Mouse (Mus musculus): ENCODE results near the gene Nck2. TPM values are rescaled to one million over a fixed set of nuclear protein-coding genes. Genes with fewer than 3 reads are reported as not detected.
"Not testable (repeated sequence)": the region's sequence is repeated elsewhere in the genome, so short reads cannot be mapped to it uniquely, and the experiment has no call there.

Nck2 gene
- polyA plus RNA-seq, 1 experiment from 2014 or later: 24.6 TPM

DNA sequence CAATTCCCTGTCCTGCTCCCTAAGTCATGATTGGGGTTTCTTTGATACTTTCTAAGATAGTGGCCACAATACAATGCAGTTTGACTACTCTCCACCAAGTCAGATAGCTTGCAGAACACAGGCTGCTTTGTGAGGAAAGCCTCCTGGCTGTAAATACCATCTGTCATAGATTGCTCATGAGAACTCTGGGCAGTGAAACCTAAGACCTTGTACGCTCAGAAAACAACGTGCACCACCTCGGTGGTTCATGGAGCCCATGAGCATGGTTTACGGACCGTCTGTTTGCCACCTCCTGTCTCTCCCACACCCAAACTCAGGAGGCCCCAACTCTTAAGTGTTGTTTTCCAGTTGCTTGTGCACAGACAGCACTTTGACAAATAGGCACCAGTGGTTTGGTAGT, 104.4 kb downstream of the Nck2 start:
- Histone ChIP-seq H3K9me3 (replicated peaks; ENCODE audit: control insufficient read depth, low read length) (no peaks in the 10 kb centered on the region), H3K4me2 (no peak overlapping the region), H3K27me3 (ENCODE audit: control insufficient read depth, insufficient read depth, low read length) (no peaks in the 10 kb centered on the region), H3K27ac (ENCODE audit: low read depth, low read length) (no peak overlapping the region), H3K4me3 (ENCODE audit: low read depth, low read length) (no peak overlapping the region), H3K9ac (ENCODE audit: low read depth, low read length) (no peak overlapping the region), H3K4me1 (ENCODE audit: control insufficient read depth, insufficient read depth, low read length) (peaks cover 16% of the 10 kb centered on the region), H3K36me3 (ENCODE audit: control insufficient read depth, insufficient read depth, low read length) (no peaks in the 10 kb centered on the region)
- WGBS (ENCODE audit: insufficient replicate concordance): 77% methylated on average over 5 of the region's 5 CpGs
- ATAC-seq (replicated peaks; ENCODE audit: insufficient number of reproducible peaks, low FRiP score, low TSS enrichment): no peak

- 88% methylated on average over 3 of the region's 3 CpGs for WGBS (ENCODE audit: insufficient replicate concordance)
- no peak for ATAC-seq (replicated peaks; ENCODE audit: insufficient number of reproducible peaks, low FRiP score, low TSS enrichment)
These were observed 106.1 kb downstream of the Nck2 start for GRCm38 (mm10) chr1:43550525-43550924.

DNA sequence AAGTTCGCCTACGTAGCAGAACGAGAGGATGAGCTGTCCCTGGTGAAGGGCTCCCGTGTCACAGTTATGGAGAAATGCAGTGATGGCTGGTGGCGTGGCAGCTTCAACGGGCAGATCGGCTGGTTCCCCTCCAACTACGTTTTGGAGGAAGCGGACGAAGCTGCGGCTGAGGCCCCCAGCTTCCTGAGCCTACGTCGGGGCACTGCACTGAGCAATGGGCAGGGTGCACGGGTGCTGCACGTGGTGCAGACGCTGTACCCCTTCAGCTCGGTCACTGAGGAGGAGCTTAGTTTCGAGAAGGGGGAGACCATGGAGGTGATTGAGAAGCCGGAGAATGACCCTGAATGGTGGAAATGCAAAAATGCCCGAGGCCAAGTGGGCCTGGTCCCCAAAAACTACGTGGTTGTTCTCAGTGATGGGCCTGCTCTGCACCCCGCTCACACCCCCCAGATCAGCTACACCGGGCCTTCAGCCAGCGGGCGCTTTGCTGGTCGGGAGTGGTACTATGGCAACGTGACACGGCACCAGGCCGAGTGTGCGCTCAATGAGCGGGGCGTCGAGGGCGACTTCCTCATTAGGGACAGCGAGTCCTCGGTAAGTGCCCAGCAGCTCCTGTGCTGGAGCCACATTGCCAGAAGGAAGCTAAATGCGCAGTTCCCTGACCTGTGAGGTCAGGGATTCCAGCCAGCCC, 109.8 kb downstream of the Nck2 start:
- not testable (repeated sequence) for H3K4me3 ChIP-seq (ENCODE audit: low read depth, low read length); H3K9ac ChIP-seq (ENCODE audit: low read depth, low read length); H3K27ac ChIP-seq (ENCODE audit: low read depth, low read length); ATAC-seq (replicated peaks; ENCODE audit: insufficient number of reproducible peaks, low FRiP score, low TSS enrichment); H3K36me3 ChIP-seq (ENCODE audit: control insufficient read depth, insufficient read depth, low read length); H3K27me3 ChIP-seq (ENCODE audit: control insufficient read depth, insufficient read depth, low read length); H3K9me3 ChIP-seq (replicated peaks; ENCODE audit: control insufficient read depth, low read length); H3K4me2 ChIP-seq
- 95% methylated on average over 37 of the region's 37 CpGs for WGBS (ENCODE audit: insufficient replicate concordance)
- peaks cover 15% of the 10 kb centered on the region for H3K4me1 ChIP-seq (ENCODE audit: control insufficient read depth, insufficient read depth, low read length)

More at GRCm38 (mm10) chr1:43550525-43550924, 106.1 kb downstream of the Nck2 start:
- H3K36me3 ChIP-seq (ENCODE audit: control insufficient read depth, insufficient read depth, low read length): no peaks in the 10 kb centered on the region
- H3K4me1 ChIP-seq (ENCODE audit: control insufficient read depth, insufficient read depth, low read length): peaks cover 22% of the 10 kb centered on the region
- H3K27ac ChIP-seq (ENCODE audit: low read depth, low read length): no peak overlapping the region
- H3K9me3 ChIP-seq (replicated peaks; ENCODE audit: control insufficient read depth, low read length): no peaks in the 10 kb centered on the region
- H3K27me3 ChIP-seq (ENCODE audit: control insufficient read depth, insufficient read depth, low read length): no peaks in the 10 kb centered on the region
- no peak overlapping the region for H3K4me2 ChIP-seq
- no peak overlapping the region for H3K9ac ChIP-seq (ENCODE audit: low read depth, low read length)
- H3K4me3 ChIP-seq (ENCODE audit: low read depth, low read length): no peak overlapping the region

GRCm38 (mm10) chr1:43555222-43555974, 111.0 kb downstream of the Nck2 start:
- Histone ChIP-seq H3K9ac (ENCODE audit: low read depth, low read length) (no peak overlapping the region), H3K27ac (ENCODE audit: low read depth, low read length) (peak overlapping the region; percentile 8; the same call in 1 of the 2 replicates), H3K9me3 (replicated peaks; ENCODE audit: control insufficient read depth, low read length) (no peaks in the 10 kb centered on the region), H3K4me3 (ENCODE audit: low read depth, low read length) (no peak overlapping the region), H3K4me2 (no peak overlapping the region), H3K27me3 (ENCODE audit: control insufficient read depth, insufficient read depth, low read length) (no peaks in the 10 kb centered on the region), H3K4me1 (ENCODE audit: control insufficient read depth, insufficient read depth, low read length) (peaks cover 15% of the 10 kb centered on the region), H3K36me3 (ENCODE audit: control insufficient read depth, insufficient read depth, low read length) (no peaks in the 10 kb centered on the region)
- WGBS (ENCODE audit: insufficient replicate concordance): 60% methylated on average over 12 of the region's 12 CpGs
- ATAC-seq (replicated peaks; ENCODE audit: insufficient number of reproducible peaks, low FRiP score, low TSS enrichment): no peak

- no peak for ATAC-seq (replicated peaks; ENCODE audit: insufficient number of reproducible peaks, low FRiP score, low TSS enrichment)
- Histone ChIP-seq H3K9me3 (replicated peaks; ENCODE audit: control insufficient read depth, low read length) (no peaks in the 10 kb centered on the region), H3K4me2 (no peak overlapping the region), H3K27ac (ENCODE audit: low read depth, low read length) (no peak overlapping the region), H3K27me3 (ENCODE audit: control insufficient read depth, insufficient read depth, low read length) (no peaks in the 10 kb centered on the region), H3K4me3 (ENCODE audit: low read depth, low read length) (no peak overlapping the region), H3K4me1 (ENCODE audit: control insufficient read depth, insufficient read depth, low read length) (peaks cover 15% of the 10 kb centered on the region), H3K9ac (ENCODE audit: low read depth, low read length) (no peak overlapping the region), H3K36me3 (ENCODE audit: control insufficient read depth, insufficient read depth, low read length) (no peaks in the 10 kb centered on the region)
- 66% methylated on average over 3 of the region's 3 CpGs for WGBS (ENCODE audit: insufficient replicate concordance)
These were observed 114.0 kb downstream of the Nck2 start for GRCm38 (mm10) chr1:43558329-43558728.

- no peaks in the 10 kb centered on the region for H3K27me3 ChIP-seq (ENCODE audit: control insufficient read depth, insufficient read depth, low read length)
- H3K4me1 ChIP-seq (ENCODE audit: control insufficient read depth, insufficient read depth, low read length): peaks cover 15% of the 10 kb centered on the region
- 0 out of 2 replicates have a peak, but pooled peaks have one; percentile 46 for ATAC-seq (replicated peaks; ENCODE audit: insufficient number of reproducible peaks, low FRiP score, low TSS enrichment)
- no peak overlapping the region for H3K4me3 ChIP-seq (ENCODE audit: low read depth, low read length)
- H3K36me3 ChIP-seq (ENCODE audit: control insufficient read depth, insufficient read depth, low read length): no peaks in the 10 kb centered on the region
- WGBS (ENCODE audit: insufficient replicate concordance): 86% methylated on average over 5 of the region's 5 CpGs
- H3K4me2 ChIP-seq: no peak overlapping the region
- no peak overlapping the region for H3K9ac ChIP-seq (ENCODE audit: low read depth, low read length)
- no peaks in the 10 kb centered on the region for H3K9me3 ChIP-seq (replicated peaks; ENCODE audit: control insufficient read depth, low read length)
- no peak overlapping the region for H3K27ac ChIP-seq (ENCODE audit: low read depth, low read length)
These were observed 114.8 kb downstream of the Nck2 start for GRCm38 (mm10) chr1:43559043-43559692.

DNA sequence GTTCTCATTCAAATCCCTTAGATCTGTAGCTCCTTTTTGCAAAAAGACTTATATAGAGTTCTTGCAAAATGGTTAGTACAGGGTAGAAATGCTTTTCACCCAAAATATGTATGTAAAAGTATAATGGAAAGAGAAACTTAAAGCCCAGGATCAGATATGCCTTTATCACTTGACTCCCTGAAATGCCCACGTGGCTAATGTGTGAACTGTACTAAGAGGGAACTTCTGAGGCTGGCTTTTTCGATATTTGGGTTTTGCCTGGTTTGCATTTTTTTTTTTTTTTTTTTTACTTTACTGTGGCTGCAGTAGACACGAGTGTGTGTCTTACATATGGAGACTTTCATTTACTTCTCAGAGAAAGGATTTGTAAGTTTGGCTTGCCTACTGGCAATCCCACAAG, 116.7 kb downstream of the Nck2 start:
- no peak for ATAC-seq (replicated peaks; ENCODE audit: insufficient number of reproducible peaks, low FRiP score, low TSS enrichment)
- Histone ChIP-seq H3K4me1 (ENCODE audit: control insufficient read depth, insufficient read depth, low read length) (peaks cover 3% of the 10 kb centered on the region; the same call in 1 of the 2 replicates), H3K4me2 (no peak overlapping the region), H3K9me3 (replicated peaks; ENCODE audit: control insufficient read depth, low read length) (no peaks in the 10 kb centered on the region), H3K9ac (ENCODE audit: low read depth, low read length) (no peak overlapping the region), H3K4me3 (ENCODE audit: low read depth, low read length) (no peak overlapping the region), H3K27me3 (ENCODE audit: control insufficient read depth, insufficient read depth, low read length) (no peaks in the 10 kb centered on the region), H3K27ac (ENCODE audit: low read depth, low read length) (no peak overlapping the region), H3K36me3 (ENCODE audit: control insufficient read depth, insufficient read depth, low read length) (no peaks in the 10 kb centered on the region)
- 73% methylated on average over 3 of the region's 3 CpGs for WGBS (ENCODE audit: insufficient replicate concordance)

GRCm38 (mm10) chr1:43562002-43562666, 117.8 kb downstream of the Nck2 start:
- ATAC-seq (replicated peaks; ENCODE audit: insufficient number of reproducible peaks, low FRiP score, low TSS enrichment): no peak
- Histone ChIP-seq H3K9ac (ENCODE audit: low read depth, low read length) (no peak overlapping the region), H3K27ac (ENCODE audit: low read depth, low read length) (no peak overlapping the region), H3K4me2 (no peak overlapping the region), H3K4me3 (ENCODE audit: low read depth, low read length) (no peak overlapping the region), H3K36me3 (ENCODE audit: control insufficient read depth, insufficient read depth, low read length) (no peaks in the 10 kb centered on the region), H3K27me3 (ENCODE audit: control insufficient read depth, insufficient read depth, low read length) (no peaks in the 10 kb centered on the region), H3K9me3 (replicated peaks; ENCODE audit: control insufficient read depth, low read length) (no peaks in the 10 kb centered on the region), H3K4me1 (ENCODE audit: control insufficient read depth, insufficient read depth, low read length) (0 out of 2 replicates have a peak, but pooled peaks cover 3% of the 10 kb centered on the region)
- 86% methylated on average over 13 of the region's 13 CpGs for WGBS (ENCODE audit: insufficient replicate concordance)
